Mouse (Mus musculus) layer of hippocampus, adult 18-20 months (tissue): ENCODE measurements at regions not wholly inside any gene's neighbourhood (a gene's known extent, or its start where the extent isn't known, plus 50 kb on each side); places are given as distances from the start of the nearest gene placed in this dataset.
A peak's percentile ranks its signal among the peaks of the same experiment; 100 is the strongest.

Experiments
- DNase-seq, 2 experiments: peaks; one replicate each; pipeline ENCODE4 v3.0.0; 2022; ENCODE audit warnings: low spot score in 2 of 2

DNA sequence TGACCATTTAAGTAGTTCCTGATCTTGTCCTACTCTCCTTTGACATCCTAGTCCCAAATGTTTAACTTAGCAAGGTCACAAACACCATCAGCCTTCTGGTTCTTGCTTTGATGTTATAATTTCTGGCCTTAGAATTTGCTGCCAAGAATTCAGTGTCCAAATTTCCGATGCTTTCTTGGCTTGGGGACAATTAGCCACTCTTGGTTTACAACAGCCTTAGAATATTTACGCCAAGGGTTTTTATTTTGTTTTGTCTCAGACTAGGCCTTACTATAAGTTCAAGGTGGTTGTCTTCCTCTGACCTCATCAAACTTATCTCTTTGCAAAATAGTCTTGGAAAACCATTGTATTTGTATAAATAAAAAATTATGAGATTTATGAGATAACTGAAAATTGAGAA, 322.4 kb downstream of the Tfec start:
- no peak for DNase-seq

DNA sequence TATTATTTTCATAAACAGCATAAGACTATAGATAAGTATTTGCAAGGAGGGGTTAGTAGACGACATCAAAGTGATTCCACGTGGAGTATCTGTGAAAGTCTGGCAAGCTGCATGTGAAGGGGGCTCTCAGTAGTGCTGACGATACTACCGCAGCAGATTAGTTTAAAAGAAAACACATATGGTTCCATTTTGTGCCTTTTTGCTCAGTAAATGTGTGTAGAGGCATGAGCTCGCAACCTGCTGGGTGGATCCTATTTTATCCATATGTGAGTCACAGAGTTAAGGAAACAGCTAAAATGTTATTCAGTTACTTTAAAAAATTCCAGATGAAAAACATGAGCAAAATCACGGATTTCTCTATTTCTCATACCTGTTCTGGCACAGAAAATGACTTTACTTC, 325.4 kb downstream of the Tfec start:
- no peak for DNase-seq

DNA sequence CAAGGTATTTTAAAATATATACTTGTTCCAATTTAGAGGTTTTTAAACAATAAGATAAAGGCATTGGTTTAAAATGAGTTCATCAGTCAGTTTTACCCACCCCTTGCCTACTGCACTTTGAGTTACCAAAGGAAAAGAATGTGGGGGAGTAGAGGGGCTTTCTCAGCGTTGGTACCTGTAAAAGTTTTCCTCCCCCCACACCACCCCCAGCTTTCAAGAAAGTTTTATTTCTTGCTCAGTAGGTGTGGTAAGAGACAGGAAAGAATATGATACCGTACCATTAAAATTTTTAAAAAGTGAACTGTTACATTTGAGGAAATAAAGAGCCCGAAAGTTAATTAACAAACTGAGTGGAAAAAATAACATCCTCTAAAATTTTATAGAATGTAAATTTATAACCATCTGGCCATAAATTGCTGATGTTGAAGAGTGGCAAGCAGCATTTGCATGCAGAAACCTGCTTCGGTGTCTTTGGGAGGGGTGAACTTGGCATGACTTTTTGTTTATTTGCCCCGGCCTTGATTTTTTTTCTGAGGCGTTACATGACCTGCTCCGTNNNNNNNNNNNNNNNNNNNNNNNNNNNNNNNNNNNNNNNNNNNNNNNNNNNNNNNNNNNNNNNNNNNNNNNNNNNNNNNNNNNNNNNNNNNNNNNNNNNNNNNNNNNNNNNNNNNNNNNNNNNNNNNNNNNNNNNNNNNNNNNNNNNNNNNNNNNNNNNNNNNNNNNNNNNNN, 346.1 kb downstream of the Tfec start:
- DNase-seq, result no peak

DNA sequence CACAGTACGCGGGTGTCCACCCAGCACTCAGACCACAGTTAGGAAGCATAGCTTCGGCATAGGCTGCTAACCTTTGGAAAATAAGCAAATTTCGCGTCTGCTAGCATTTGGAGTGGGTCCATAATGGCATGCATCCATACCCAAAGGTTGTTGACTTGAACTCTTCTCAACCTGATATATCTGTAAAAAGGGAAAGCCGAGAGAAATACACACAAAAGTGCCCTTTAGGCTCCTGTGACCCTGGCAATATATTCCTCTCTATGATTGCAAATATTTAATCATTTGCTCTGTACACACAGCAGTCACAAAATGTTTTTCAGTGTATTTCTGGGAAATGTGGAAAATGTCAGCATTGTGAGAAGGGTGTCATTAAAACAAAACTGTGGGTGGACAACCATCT, 347.1 kb downstream of the Tfec start:
- no peak for DNase-seq

- DNase-seq, result peak; percentile 21 to 70
Measured at GRCm38 (mm10) chr6:16550445-16550844, 347.8 kb downstream of the Tfec start.

DNA sequence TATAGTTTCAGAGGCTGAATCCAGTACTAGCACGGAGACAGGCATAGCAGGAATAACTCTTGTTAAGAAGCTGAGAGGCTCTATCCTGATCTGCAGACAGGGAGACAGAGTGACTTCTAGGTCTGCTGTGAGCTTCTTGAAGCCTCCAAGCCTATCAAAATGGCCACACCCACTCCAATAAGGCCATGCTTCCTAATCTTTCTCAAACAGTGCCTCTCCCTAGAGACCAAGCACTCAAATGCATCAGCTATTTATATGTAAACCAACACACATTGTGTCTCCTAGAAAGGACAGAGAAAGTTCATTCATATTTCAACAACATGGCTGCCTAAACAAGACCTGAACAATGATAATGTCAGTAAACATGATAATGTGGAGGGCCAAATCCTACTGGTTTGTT, 384.2 kb downstream of the Tfec start:
- no peak for DNase-seq

DNA sequence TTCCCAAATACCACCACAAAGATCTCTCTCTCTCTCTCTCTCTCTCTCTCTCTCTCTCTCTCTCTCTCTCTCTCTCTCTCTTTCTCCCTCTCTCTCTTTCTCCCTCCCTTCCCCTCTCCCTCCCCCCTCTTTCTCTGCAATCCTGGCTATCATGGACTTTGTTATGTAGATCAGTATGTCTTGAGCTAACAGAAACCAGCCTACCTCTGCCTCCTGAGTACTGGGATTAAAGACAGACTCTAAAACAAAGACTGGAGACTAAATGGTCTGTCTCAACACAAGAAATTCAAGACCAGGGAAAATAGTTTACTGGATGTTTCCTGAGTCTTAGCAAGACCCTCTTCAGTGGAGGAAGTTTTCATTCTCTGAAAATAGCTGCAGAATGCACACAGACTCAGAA, 384.7 kb downstream of the Tfec start:
- no peak for DNase-seq

- no peak for DNase-seq
Measured at GRCm38 (mm10) chr6:16503836-16504235, 394.4 kb downstream of the Tfec start.

- DNase-seq, result peak; percentile 19 to 67
Measured at GRCm38 (mm10) chr6:16487015-16487630, 411.1 kb downstream of the Tfec start.

DNA sequence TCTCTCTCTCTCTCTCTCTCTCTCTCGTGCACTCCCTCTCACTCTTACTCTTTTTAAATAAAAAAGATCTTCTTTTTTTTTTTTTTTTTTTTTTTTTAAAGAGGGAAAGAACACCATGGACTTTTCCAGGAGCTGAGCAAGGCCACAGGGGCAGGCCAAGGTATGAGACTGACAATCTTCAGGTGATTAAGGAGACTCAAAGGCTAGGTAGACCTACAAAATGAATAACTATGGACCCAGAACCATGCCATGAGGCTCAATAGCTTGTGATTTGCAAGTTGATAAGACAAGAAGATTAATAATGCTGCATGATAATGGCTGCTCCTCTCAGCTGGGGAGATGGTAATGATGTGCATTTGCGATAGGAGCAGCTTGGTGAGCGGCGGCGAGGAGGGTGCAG, 414.9 kb downstream of the Tfec start:
- no peak for DNase-seq

GRCm38 (mm10) chr6:16468693-16469375, 429.4 kb downstream of the Tfec start:
- DNase-seq, result no peak

DNA sequence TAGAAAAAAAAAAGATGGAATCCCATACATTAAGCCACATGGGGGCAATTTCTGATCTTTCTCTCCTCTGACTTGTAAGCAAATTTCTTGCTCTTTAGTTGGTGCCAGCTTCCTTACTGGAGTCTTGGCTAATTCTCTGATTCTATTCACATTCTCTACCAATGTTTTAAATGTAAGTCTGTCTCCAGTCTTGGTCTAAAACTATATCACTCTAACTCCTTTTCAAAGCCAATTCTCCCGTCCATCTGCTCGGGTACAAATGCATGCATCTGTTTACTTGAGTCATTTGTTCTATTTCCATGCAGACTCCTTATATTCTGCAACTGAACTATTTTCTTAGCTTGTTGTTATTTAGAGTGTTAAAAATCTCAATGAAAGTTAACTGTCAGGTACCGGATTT, 440.0 kb downstream of the Tfec start:
- peak; percentile 13 to 22 for DNase-seq
